Mouse (Mus musculus) limb, embryonic 15.5 days (tissue): ENCODE results near the gene Atp8a2. TPM values are rescaled to one million over a fixed set of nuclear protein-coding genes. Genes with fewer than 3 reads are reported as not detected.
A peak's percentile ranks its signal among the peaks of the same experiment; 100 is the strongest.

ENCODE experiments used
- ATAC-seq: fragments of 200-750 bp; cut with Nextera tagmentation; 2 replicates; pipeline ENCODE4 v1.8.0; 2017; ENCODE audit warnings: low read depth, moderate TSS enrichment; ENCODE audit not compliant: insufficient number of reproducible peaks, low FRiP score, low TSS enrichment
- H3K27ac ChIP-seq: fragments of 300-500 bp; sonication (generic); 2 replicates; pipeline ENCODE4 v1.5.1; 2015; ENCODE audit warnings: moderate library complexity, mild to moderate bottlenecking, inconsistent platforms
- H3K27me3 ChIP-seq: fragments of 300-500 bp; sonication (generic); 2 replicates; pipeline ENCODE4 v1.6.1; 2015; ENCODE audit warnings: inconsistent platforms
- H3K36me3 ChIP-seq: fragments of 300-500 bp; sonication (generic); 2 replicates; pipeline ENCODE4 v1.6.1; 2015; ENCODE audit warnings: inconsistent platforms
- H3K4me1 ChIP-seq: fragments of 300-500 bp; sonication (generic); 2 replicates; pipeline ENCODE4 v1.6.1; 2015; ENCODE audit warnings: inconsistent platforms
- H3K4me2 ChIP-seq: fragments of 300-500 bp; sonication (generic); 2 replicates; pipeline ENCODE4 v1.6.1; 2015; ENCODE audit warnings: mild to moderate bottlenecking, inconsistent platforms
- H3K4me3 ChIP-seq: fragments of 300-500 bp; sonication (generic); 2 replicates; pipeline ENCODE4 v1.5.1; 2015; ENCODE audit warnings: mild to moderate bottlenecking, inconsistent platforms
- H3K9ac ChIP-seq: fragments of 300-500 bp; sonication (generic); 2 replicates; pipeline ENCODE4 v1.6.1; 2015; ENCODE audit warnings: inconsistent platforms
- H3K9me3 ChIP-seq: fragments of 300-500 bp; sonication (generic); 2 replicates; pipeline ENCODE4 v1.6.1; 2016; ENCODE audit warnings: inconsistent platforms
- WGBS: fragments of 180-500 bp; shearing (Covaris S2); methylation state at CpG from one replicate; pipeline ENCODE4 v1.1.7; 2015; 5-methylcytosine and 5-hydroxymethylcytosine counted together
- polyA plus RNA-seq: library from polyadenylated mRNA; unstranded; fragments of >200 nt; fragmentation: Nextera tagmentation; extraction: Ambion mirVana; gene quantifications from 2 replicates; pipeline ENCODE4 v1.2.1, GENCODE M21; 2015

Gene Atp8a2
- polyA plus RNA-seq, 1 experiment from 2014 or later: 1.0 TPM

DNA sequence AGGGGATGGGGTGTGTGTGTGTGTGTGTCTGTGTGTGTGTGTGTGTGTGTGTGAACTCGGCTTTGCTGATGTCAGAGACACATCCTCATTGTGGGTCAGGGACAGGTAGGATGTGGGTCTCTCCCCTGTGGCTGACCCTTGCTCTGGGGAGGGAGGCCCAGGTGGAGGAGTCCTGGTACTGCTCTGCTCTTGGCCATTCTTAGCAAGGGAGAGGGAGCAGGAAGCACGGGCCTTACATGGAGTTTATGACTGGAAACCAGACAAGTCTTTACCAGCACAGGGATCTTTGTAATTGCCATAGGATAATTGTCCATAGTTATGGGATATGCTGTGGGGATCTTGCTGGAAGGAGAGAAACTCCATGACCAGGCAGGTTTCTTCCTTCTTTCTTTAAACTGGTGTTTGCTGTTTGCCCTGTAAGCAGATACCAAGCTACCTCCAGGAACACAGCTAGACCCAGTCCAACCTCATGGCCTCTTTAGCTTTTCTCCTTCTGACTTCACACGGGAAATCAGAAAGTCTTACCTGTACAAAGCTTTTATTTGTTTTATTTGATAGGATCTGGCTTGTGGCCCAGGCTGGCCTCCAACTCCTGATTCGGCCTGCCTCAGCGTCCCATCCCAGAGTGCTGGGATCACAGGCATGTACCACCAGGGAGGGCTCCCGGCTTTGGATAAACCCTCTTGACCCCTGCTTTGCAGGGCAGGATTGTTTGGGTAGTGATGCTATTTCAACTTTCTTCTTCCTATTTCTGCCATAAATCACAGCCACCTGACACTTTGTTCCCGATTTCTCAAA lies 557.9 kb downstream of the Atp8a2 start:
- 46% methylated on average over 7 of the region's 7 CpGs for WGBS
- no peak for ATAC-seq

DNA sequence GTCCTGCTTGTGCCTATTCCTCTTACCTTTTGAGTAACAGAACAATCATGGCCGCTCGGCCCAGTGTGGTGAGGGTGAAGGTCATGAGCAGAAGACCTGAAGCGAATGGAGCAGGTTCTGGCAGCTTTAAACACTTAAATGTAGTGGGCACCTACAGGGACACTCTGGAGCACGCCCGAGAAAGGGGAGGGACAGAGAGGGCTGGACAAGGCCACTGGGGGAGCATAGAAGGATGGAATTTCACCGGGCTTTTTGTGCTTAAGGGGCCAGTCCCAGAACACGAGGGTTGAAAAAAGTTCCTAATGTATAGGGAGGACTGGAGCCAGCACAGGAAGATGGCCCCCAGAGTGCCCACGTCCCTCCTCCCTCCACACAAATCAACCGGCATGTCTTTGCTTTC lies 563.0 kb downstream of the Atp8a2 start:
- peaks cover 6% of the 10 kb centered on the region for H3K36me3 ChIP-seq
- ATAC-seq: no peak
- WGBS: 75% methylated on average over 9 of the region's 9 CpGs
- no peak overlapping the region for H3K27ac ChIP-seq
- no peak overlapping the region for H3K9ac ChIP-seq
- 0 out of 2 replicates have a peak, but pooled peaks cover 3% of the 10 kb centered on the region for H3K4me1 ChIP-seq
- no peaks in the 10 kb centered on the region for H3K27me3 ChIP-seq
- no peak overlapping the region for H3K4me3 ChIP-seq
- no peak overlapping the region for H3K4me2 ChIP-seq
- no peaks in the 10 kb centered on the region for H3K9me3 ChIP-seq

More for the DNA sequence above, 557.9 kb downstream of the Atp8a2 start:
- Histone ChIP-seq H3K27ac (no peak overlapping the region), H3K9ac (no peak overlapping the region), H3K9me3 (no peaks in the 10 kb centered on the region), H3K4me3 (no peak overlapping the region), H3K27me3 (no peaks in the 10 kb centered on the region), H3K4me2 (no peak overlapping the region), H3K36me3 (no peaks in the 10 kb centered on the region), H3K4me1 (peaks cover 5% of the 10 kb centered on the region; the same call in 1 of the 2 replicates)

DNA sequence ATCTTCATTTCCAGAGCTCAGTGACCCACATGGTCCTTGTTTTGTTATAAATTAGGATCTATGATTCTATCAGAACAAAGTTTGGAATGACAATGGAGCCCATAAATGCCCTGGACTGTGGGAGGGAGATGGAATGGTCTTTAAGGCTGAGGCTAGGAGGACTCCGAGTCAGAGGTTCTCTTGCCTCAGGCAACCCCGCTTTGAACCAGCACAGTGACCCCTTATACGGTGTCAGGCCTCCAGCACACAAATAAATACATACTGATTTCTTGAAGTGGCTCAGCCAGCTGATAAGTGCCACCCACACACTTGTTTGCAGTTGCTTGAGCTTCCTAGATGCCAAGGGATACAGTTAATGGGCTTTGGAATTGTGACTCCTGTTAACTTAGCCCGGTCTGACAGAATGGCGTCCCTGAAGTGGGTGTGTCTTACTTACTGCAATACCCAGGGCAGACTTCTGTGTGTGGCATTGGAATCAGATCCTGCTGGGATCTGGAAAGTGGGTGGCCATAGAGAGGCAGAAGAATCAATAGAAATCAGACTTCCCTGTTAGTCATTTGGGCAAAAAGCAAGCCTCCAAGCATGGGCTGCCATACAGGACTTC lies 563.6 kb downstream of the Atp8a2 start:
- 85% methylated on average over 5 of the region's 5 CpGs for WGBS

DNA sequence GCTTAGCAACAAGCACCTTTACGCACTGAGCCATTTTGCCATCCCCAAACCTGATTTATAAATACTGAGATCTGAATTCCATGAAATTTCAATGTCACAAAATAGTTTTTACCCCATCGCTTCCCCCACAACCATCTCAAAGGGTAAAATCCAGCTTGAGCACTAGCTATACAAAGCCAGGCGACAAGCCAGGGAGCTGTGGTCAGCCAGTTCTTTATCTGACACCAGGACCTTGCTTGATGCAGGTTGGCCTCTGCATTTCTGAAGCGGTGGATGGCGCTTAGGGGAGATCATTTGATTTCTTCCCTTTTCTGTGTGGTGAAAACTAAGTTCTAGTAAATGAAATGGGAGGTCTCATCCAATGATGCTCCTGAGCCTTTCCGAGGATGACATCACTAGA lies 564.9 kb downstream of the Atp8a2 start:
- Histone ChIP-seq H3K9ac (no peak overlapping the region), H3K4me3 (no peak overlapping the region), H3K36me3 (peaks cover 6% of the 10 kb centered on the region), H3K9me3 (no peaks in the 10 kb centered on the region), H3K27me3 (no peaks in the 10 kb centered on the region), H3K4me2 (no peak overlapping the region), H3K27ac (no peak overlapping the region), H3K4me1 (peaks cover 14% of the 10 kb centered on the region)
- no peak for ATAC-seq
- 87% methylated on average over 6 of the region's 6 CpGs for WGBS

More for the DNA sequence above, 563.6 kb downstream of the Atp8a2 start:
- Histone ChIP-seq H3K4me1 (0 out of 2 replicates have a peak, but pooled peaks cover 3% of the 10 kb centered on the region), H3K9ac (no peak overlapping the region), H3K27me3 (no peaks in the 10 kb centered on the region), H3K9me3 (no peaks in the 10 kb centered on the region), H3K27ac (no peak overlapping the region), H3K36me3 (peaks cover 6% of the 10 kb centered on the region), H3K4me2 (no peak overlapping the region), H3K4me3 (no peak overlapping the region)
- ATAC-seq: no peak

DNA sequence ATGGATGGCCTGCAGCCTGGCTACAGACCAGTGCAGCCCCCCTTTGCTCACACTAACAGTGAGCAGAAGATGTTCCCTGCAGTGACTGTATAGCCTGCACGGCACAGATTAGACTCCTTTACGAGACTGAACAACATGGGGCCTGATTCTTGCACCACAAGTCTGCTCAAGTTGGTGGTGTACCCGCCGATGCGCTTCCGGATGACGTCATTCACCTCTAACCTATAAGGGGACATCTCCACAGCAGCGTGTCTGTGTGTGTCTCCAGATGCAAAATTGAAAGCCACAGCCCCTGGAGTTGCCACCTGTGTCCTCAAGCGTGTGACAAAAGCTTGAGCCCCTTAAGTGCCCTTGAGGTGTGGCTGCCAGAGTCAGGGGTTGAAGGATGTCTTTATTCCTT lies 566.9 kb downstream of the Atp8a2 start:
- WGBS: 89% methylated on average over 9 of the region's 9 CpGs
- H3K27me3 ChIP-seq: peaks cover 10% of the 10 kb centered on the region; the same call in 1 of the 2 replicates
- H3K9ac ChIP-seq: no peak overlapping the region
- H3K4me2 ChIP-seq: no peak overlapping the region
- H3K4me3 ChIP-seq: no peak overlapping the region
- H3K27ac ChIP-seq: no peak overlapping the region
- no peak for ATAC-seq
- H3K36me3 ChIP-seq: peaks cover 6% of the 10 kb centered on the region
- no peaks in the 10 kb centered on the region for H3K9me3 ChIP-seq
- peaks cover 31% of the 10 kb centered on the region for H3K4me1 ChIP-seq

DNA sequence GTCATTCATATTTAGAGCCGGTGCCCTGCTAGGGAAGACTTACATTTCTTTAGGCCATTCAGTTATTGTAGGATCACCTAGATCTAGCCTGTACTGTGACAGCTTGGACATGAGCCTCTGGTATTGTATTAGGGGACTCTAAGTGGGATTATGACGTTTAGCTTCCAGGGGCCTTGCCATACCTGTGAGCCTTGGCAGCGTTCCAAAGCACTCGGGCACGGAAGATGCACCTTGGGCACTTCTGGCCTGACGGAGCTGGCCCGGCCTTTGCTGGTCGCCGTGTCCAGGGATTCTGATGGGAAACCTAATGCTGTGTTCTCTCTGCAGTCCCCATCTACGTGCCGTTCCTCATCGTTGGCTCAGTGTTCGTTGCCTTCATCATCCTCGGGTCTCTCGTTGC lies 567.7 kb downstream of the Atp8a2 start:
- Histone ChIP-seq H3K4me3 (no peak overlapping the region), H3K27ac (no peak overlapping the region), H3K9ac (no peak overlapping the region), H3K36me3 (peaks cover 6% of the 10 kb centered on the region), H3K4me2 (no peak overlapping the region), H3K27me3 (peaks cover 14% of the 10 kb centered on the region; the same call in 1 of the 2 replicates), H3K9me3 (no peaks in the 10 kb centered on the region), H3K4me1 (peaks cover 39% of the 10 kb centered on the region)
- no peak for ATAC-seq
- WGBS: 80% methylated on average over 15 of the region's 15 CpGs

DNA sequence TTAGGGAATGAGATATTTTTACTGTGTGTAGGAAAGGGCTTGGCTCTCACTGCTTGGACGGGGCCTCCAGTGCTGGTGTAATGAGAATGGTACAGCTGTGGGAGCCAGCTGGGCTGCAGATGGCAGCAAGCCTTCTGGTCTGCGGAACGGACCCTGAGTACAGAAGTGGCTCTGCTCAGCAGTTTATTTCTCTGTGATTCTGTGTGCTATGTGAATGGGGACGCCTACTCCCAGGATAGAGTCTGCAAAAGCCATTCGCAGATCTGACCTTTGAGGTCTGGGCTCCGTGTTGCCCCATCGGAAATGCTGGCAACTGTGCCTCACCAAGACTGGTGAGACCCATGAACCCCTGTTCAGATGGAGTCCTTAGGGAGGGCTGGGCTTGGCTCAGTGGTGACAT lies 569.2 kb downstream of the Atp8a2 start:
- peaks cover 6% of the 10 kb centered on the region for H3K36me3 ChIP-seq
- no peak; the same call in 1 of the 2 replicates for ATAC-seq
- peaks cover 42% of the 10 kb centered on the region for H3K4me1 ChIP-seq
- peak overlapping the region; percentile 91 for H3K4me2 ChIP-seq
- H3K9me3 ChIP-seq: no peaks in the 10 kb centered on the region
- peaks cover 18% of the 10 kb centered on the region for H3K27me3 ChIP-seq
- WGBS: 22% methylated on average over 7 of the region's 7 CpGs
- no peak overlapping the region; the same call in 1 of the 2 replicates for H3K27ac ChIP-seq
- H3K9ac ChIP-seq: no peak overlapping the region
- peak overlapping the region; percentile 67 for H3K4me3 ChIP-seq

DNA sequence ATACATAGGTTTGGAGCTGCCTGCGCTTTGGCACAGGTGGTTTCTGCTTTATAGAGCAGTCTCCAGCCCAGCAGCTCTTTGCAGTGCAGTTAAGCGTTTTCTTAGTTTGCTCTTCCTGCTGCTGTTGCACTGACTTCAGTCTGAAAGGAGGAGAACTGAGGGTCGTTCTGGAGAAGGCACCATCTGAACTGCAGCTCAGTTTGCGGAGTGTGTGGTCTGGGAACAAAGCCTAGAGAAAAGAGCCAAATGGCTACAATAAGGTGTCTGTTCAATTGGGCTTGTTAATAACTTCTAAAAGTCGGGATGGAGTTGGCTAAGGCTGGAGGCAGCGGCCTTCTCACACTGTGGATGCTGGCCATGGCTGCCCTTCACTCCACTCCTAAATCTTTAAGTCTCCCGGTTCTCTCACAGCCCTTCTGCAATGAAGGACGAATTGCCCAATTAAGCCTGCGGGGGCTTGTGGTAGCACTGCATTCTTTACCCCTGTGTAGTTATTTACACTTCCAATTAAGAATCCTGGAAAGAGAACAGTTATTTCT lies 569.8 kb downstream of the Atp8a2 start:
- Histone ChIP-seq H3K4me3 (peak overlapping the region; percentile 67), H3K9ac (0 out of 2 replicates have a peak overlapping the region, but pooled peaks have one; percentile 14), H3K36me3 (peaks cover 6% of the 10 kb centered on the region), H3K27ac (peak overlapping the region; percentile 89), H3K9me3 (no peaks in the 10 kb centered on the region), H3K4me1 (peaks cover 42% of the 10 kb centered on the region), H3K27me3 (peaks cover 22% of the 10 kb centered on the region), H3K4me2 (peak overlapping the region; percentile 91)
- ATAC-seq: no peak
- 15% methylated on average over 9 of the region's 9 CpGs for WGBS

DNA sequence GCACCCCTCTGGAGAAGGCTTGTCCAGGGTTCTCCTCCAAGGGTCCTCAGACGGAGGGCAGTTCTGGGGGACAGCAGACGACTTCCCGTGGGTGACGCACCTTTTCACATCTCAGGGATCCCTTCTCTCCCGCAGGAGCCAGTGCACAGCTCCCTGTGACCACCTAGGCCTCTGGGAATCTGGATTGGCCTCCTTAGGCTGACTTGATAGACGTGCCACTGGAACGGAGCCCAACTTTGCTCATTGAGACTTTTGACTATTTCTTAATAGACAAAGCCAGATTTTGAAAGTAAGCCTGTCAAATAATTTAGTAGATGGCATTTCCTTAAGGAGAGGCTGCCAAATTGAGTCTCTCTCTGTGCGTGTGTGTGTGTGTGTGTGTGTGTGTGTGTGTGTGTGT lies 570.3 kb downstream of the Atp8a2 start:
- Histone ChIP-seq H3K27ac (peak overlapping the region; percentile 89), H3K4me1 (peaks cover 42% of the 10 kb centered on the region), H3K4me2 (peak overlapping the region; percentile 91), H3K9ac (peak overlapping the region; percentile 63; the same call in 1 of the 2 replicates), H3K36me3 (peaks cover 6% of the 10 kb centered on the region), H3K4me3 (peak overlapping the region; percentile 67), H3K9me3 (no peaks in the 10 kb centered on the region), H3K27me3 (peaks cover 25% of the 10 kb centered on the region)
- WGBS: 16% methylated on average over 8 of the region's 8 CpGs
- ATAC-seq: no peak

DNA sequence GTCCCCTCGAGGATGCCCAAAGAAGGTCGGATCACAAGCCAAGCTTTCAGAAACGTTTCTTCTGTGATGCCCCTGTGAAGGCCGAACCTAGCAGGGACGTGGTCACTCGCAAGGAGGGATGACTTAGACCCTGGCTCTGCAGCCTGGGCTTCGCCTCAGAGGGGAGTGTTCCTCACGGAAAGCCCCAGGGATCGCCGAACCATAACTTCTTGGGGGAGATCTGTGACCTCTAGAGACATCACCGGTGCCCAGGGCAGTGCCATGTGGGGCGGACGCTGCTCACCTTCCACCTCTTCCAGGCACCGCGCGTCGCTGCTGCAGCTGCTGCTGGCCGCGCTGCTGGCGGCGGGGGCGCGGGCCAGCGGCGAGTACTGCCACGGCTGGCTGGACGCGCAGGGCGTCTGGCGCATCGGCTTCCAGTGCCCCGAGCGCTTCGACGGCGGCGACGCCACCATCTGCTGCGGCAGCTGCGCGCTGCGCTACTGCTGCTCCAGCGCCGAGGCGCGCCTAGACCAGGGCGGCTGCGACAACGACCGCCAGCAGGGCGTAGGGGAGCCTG lies 571.1 kb downstream of the Atp8a2 start:
- WGBS: 0% methylated on average over 51 of the region's 51 CpGs

DNA sequence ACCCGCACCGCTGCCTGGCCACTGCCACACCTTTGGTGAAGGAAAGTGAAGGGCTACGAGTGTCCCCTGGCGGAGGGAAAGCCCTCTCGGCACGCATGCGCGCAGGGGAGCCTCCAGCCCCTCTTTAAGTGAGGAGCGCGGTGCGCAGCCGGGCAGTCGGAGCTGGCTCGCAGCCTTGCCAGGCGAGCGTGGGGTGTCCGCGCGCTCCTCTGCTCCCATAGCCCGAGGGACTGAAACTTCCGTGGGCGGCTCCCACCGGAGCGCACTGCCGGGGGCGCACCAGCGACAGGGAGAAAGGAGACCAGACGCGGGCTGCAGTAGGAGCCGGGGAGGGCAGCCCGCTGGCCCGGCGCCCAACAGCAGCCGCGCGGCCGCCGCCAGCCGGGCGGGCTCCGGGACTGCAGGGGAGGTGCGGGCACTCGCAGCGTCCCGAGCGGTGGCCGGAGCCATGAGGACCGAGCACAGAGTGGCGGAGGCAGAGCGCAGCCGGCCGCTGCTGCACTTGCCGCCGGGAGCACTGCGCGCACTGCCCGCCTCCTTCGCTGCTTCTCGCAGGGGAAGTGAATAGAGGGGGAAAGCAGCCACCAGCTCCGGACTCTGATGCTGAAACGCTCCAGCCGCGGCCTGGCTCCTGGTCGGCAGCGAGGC lies 571.7 kb downstream of the Atp8a2 start, which contains the start of gene Shisa2:
Gene Shisa2 (plus strand): TSS at position 151 of the 648 bp plus-strand sequence.
- Histone ChIP-seq H3K9ac (peak within 1 kb of the TSS; percentile 63), H3K27me3 (peaks cover 25% of the 10 kb centered on the region), H3K4me3 (peak within 1 kb of the TSS; percentile 67), H3K4me2 (peak within 1 kb of the TSS; percentile 91), H3K9me3 (no peaks in the 10 kb centered on the region), H3K4me1 (peaks cover 42% of the 10 kb centered on the region), H3K27ac (peak within 1 kb of the TSS; percentile 89), H3K36me3 (peaks cover 6% of the 10 kb centered on the region)
- peak; percentile 79 for ATAC-seq
- under 1% methylated on average over 51 of the region's 65 CpGs for WGBS

More for the DNA sequence above, 571.1 kb downstream of the Atp8a2 start:
- H3K4me1 ChIP-seq: peaks cover 42% of the 10 kb centered on the region
- H3K4me3 ChIP-seq: peak overlapping the region; percentile 67
- H3K9ac ChIP-seq: peak overlapping the region; percentile 63
- H3K36me3 ChIP-seq: peaks cover 6% of the 10 kb centered on the region
- peak overlapping the region; percentile 91 for H3K4me2 ChIP-seq
- ATAC-seq: no peak
- H3K27ac ChIP-seq: peak overlapping the region; percentile 89
- no peaks in the 10 kb centered on the region for H3K9me3 ChIP-seq
- peaks cover 25% of the 10 kb centered on the region for H3K27me3 ChIP-seq
